Comparison of ENCODE assay signal across 14 mouse cellular contexts in genomic region chr6:91715988-91716810, GRCm38 (mm10). TPM values are rescaled to one million over a fixed set of nuclear protein-coding genes. Genes with fewer than 3 reads are reported as not detected.
DNase-seq lines count a peak whose midpoint lies in the region; ATAC-seq and TF ChIP-seq lines count a peak whose summit lies in the region.
"Had no signal": no experiment of that assay in that cellular context is flagged by ENCODE, and none has a peak within 500 bp of the region (broad histone marks: within the 10 kb centered on the region; RNA-seq: fewer than 3 reads in every experiment).

No protein-coding gene starts in this region.

- 0 out of 2 replicates have a peak overlapping the region, but pooled peaks have one; percentile 29 for H3K27ac ChIP-seq in hindbrain, embryonic 14.5 days
- H3K27ac ChIP-seq in hindbrain, embryonic 11.5 days (ENCODE audit: low read depth, low read length): no peak overlapping the region
- H3K27ac ChIP-seq in lung, postnatal 0 days (ENCODE audit: low read length): no peak overlapping the region
- peak overlapping the region; percentile 26; the same call in 1 of the 2 replicates for H3K27ac ChIP-seq in embryonic facial prominence, embryonic 12.5 days
- H3K27ac ChIP-seq: midbrain, embryonic 15.5 days; neural tube, embryonic 15.5 days; stomach, embryonic 15.5 days had no signal

- H3K4me1 ChIP-seq in hindbrain, embryonic 14.5 days (replicated peaks; ENCODE audit: control insufficient read depth, insufficient read depth, low read length): peaks cover 60% of the 10 kb centered on the region
- peaks cover 39% of the 10 kb centered on the region for H3K4me1 ChIP-seq in hindbrain, embryonic 11.5 days (replicated peaks; ENCODE audit: control insufficient read depth, insufficient read depth, low read length)
- peaks cover 16% of the 10 kb centered on the region; the same call in 1 of the 2 replicates for H3K4me1 ChIP-seq in lung, postnatal 0 days (ENCODE audit: insufficient read depth, low read depth, low read length)
- peaks cover 57% of the 10 kb centered on the region for H3K4me1 ChIP-seq in embryonic facial prominence, embryonic 12.5 days

- H3K4me3 ChIP-seq in hindbrain, embryonic 14.5 days (replicated peaks; ENCODE audit: low read length): no peak overlapping the region
- no peak overlapping the region for H3K4me3 ChIP-seq in hindbrain, embryonic 11.5 days (ENCODE audit: low read depth, low read length)
- H3K4me3 ChIP-seq in lung, postnatal 0 days (ENCODE audit: low read depth, low read length): no peak overlapping the region
- H3K4me3 ChIP-seq in embryonic facial prominence, embryonic 12.5 days: no peak overlapping the region
- H3K4me3 ChIP-seq: midbrain, embryonic 15.5 days; neural tube, embryonic 15.5 days; stomach, embryonic 15.5 days had no signal

- WGBS in hindbrain, embryonic 14.5 days: 80% methylated on average over 6 of the region's 6 CpGs
- 75% methylated on average over 6 of the region's 6 CpGs for WGBS in hindbrain, embryonic 11.5 days
- 58% methylated on average over 6 of the region's 6 CpGs for WGBS in lung, postnatal 0 days
- WGBS in embryonic facial prominence, embryonic 12.5 days: 72% methylated on average over 6 of the region's 6 CpGs

- H3K27me3 ChIP-seq in hindbrain, embryonic 14.5 days (ENCODE audit: control insufficient read depth, insufficient read depth, low read length): no peaks in the 10 kb centered on the region
- H3K27me3 ChIP-seq in hindbrain, embryonic 11.5 days (ENCODE audit: control insufficient read depth, insufficient read depth, low read length): no peaks in the 10 kb centered on the region
- H3K27me3 ChIP-seq in lung, postnatal 0 days (replicated peaks; ENCODE audit: insufficient read depth, low read length): no peaks in the 10 kb centered on the region
- H3K27me3 ChIP-seq in embryonic facial prominence, embryonic 12.5 days: no peaks in the 10 kb centered on the region
- H3K27me3 ChIP-seq: midbrain, embryonic 15.5 days; neural tube, embryonic 15.5 days; stomach, embryonic 15.5 days had no signal

- no peak overlapping the region for H3K4me2 ChIP-seq in hindbrain, embryonic 14.5 days (replicated peaks)
- no peak overlapping the region for H3K4me2 ChIP-seq in hindbrain, embryonic 11.5 days (replicated peaks; ENCODE audit: low read depth, low read length)
- H3K4me2 ChIP-seq in lung, postnatal 0 days (replicated peaks; ENCODE audit: low read depth, low read length): no peak overlapping the region
- no peak overlapping the region for H3K4me2 ChIP-seq in embryonic facial prominence, embryonic 12.5 days (replicated peaks)
- H3K4me2 ChIP-seq: midbrain, embryonic 15.5 days; neural tube, embryonic 15.5 days; stomach, embryonic 15.5 days had no signal

- no peak for TF ChIP-seq EP300 in lung, postnatal 0 days (IDR thresholded peaks at IDR 0.05)

- H3K9ac ChIP-seq in hindbrain, embryonic 14.5 days: no peak overlapping the region
- H3K9ac ChIP-seq in hindbrain, embryonic 11.5 days (ENCODE audit: low read depth, low read length): no peak overlapping the region
- H3K9ac ChIP-seq in lung, postnatal 0 days (replicated peaks; ENCODE audit: low read depth): no peak overlapping the region
- no peak overlapping the region for H3K9ac ChIP-seq in embryonic facial prominence, embryonic 12.5 days
- H3K9ac ChIP-seq: midbrain, embryonic 15.5 days; neural tube, embryonic 15.5 days; stomach, embryonic 15.5 days had no signal

- ATAC-seq in hindbrain, embryonic 14.5 days (ENCODE audit: low FRiP score): no peak
- no peak for ATAC-seq in hindbrain, embryonic 11.5 days (ENCODE audit: low FRiP score)
- no peak for ATAC-seq in lung, postnatal 0 days
- ATAC-seq in embryonic facial prominence, embryonic 12.5 days (ENCODE audit: insufficient number of reproducible peaks, insufficient read depth, low FRiP score, low TSS enrichment): no peak
- no peak for ATAC-seq in frontal cortex, adult (ENCODE audit: low TSS enrichment)
- ATAC-seq: midbrain, embryonic 15.5 days had no signal

- no peak for DNase-seq in hindbrain, embryonic 14.5 days (ENCODE audit: low spot score)
- DNase-seq in hindbrain, embryonic 11.5 days (ENCODE audit: low spot score): no peak
- peak; percentile 24 for DNase-seq in lung, postnatal 0 days (ENCODE audit: low spot score)
- DNase-seq in lung, adult 18-20 months: no peak
- no peak for DNase-seq in adrenal gland, postnatal 36 days
- no peak for DNase-seq in thymus, postnatal 36 days
- DNase-seq: kidney, adult 11 months; lung, adult 2 months; right cerebral cortex, postnatal 14 days had no signal

- peaks cover 16% of the 10 kb centered on the region for H3K36me3 ChIP-seq in hindbrain, embryonic 14.5 days (replicated peaks; ENCODE audit: control insufficient read depth, insufficient read depth)
- no peaks in the 10 kb centered on the region for H3K36me3 ChIP-seq in hindbrain, embryonic 11.5 days (ENCODE audit: control insufficient read depth, insufficient read depth, low read length)
- peaks cover 9% of the 10 kb centered on the region; the same call in 1 of the 2 replicates for H3K36me3 ChIP-seq in lung, postnatal 0 days (ENCODE audit: insufficient read depth, low read length)
- peaks cover 14% of the 10 kb centered on the region; the same call in 1 of the 2 replicates for H3K36me3 ChIP-seq in embryonic facial prominence, embryonic 12.5 days
- H3K36me3 ChIP-seq: stomach, embryonic 15.5 days had no signal

- H3K9me3 ChIP-seq in hindbrain, embryonic 14.5 days (ENCODE audit: control insufficient read depth, low read length): no peaks in the 10 kb centered on the region
- no peaks in the 10 kb centered on the region for H3K9me3 ChIP-seq in hindbrain, embryonic 11.5 days (ENCODE audit: control insufficient read depth, low read length)
- no peaks in the 10 kb centered on the region for H3K9me3 ChIP-seq in lung, postnatal 0 days (ENCODE audit: low read length)
- H3K9me3 ChIP-seq in embryonic facial prominence, embryonic 12.5 days: no peaks in the 10 kb centered on the region
- H3K9me3 ChIP-seq: midbrain, embryonic 15.5 days; neural tube, embryonic 15.5 days; stomach, embryonic 15.5 days had no signal

- TF ChIP-seq CTCF in lung, postnatal 0 days (IDR thresholded peaks at IDR 0.05): no peak

RNA-seq across cellular contexts. Expression of gene Slc6a6, which starts 32.3 kb away (rescaled TPM):
- 91.6 and 98.5 TPM in 2 replicates for polyA plus RNA-seq in hindbrain, embryonic 14.5 days (2014; fragmentation: Nextera tagmentation; extraction: Ambion mirVana)
- polyA plus RNA-seq in hindbrain, embryonic 11.5 days (2014; fragmentation: Nextera tagmentation; extraction: Ambion mirVana): 46.6 and 64.0 TPM in 2 replicates
- polyA plus RNA-seq in lung, postnatal 0 days (2015; fragmentation: Nextera tagmentation; extraction: Ambion mirVana): 92.6 and 119 TPM in 2 replicates
- 56.2 and 67.5 TPM in 2 replicates for polyA plus RNA-seq in embryonic facial prominence, embryonic 12.5 days (2016; fragmentation: Nextera tagmentation; extraction: Ambion mirVana)
- 100 to 1,000 TPM; 331 to 678 TPM for total RNA-seq in adrenal gland, postnatal 36 days (2021)

Comparison
In these comparisons a context has a peak if more than half of its experiments do, and no peak if none do; other contexts are left out.
1. H3K27ac ChIP-seq: peak in hindbrain, embryonic 14.5 days (single experiment) and embryonic facial prominence, embryonic 12.5 days (single experiment); none in hindbrain, embryonic 11.5 days (single experiment) and lung, postnatal 0 days (single experiment).